Mouse (Mus musculus) testis, adult 2 months (tissue): ENCODE measurements at regions not wholly inside any gene's neighbourhood (a gene's known extent, or its start where the extent isn't known, plus 50 kb on each side); places are given as distances from the start of the nearest gene placed in this dataset.

Experiments used
- CTCF ChIP-seq: fragments of 200-500 bp; IDR thresholded peaks from 2 replicates; pipeline ENCODE4 v1.5.1; 2012; ENCODE audit warnings: low read depth, mild to moderate bottlenecking, inconsistent platforms, low read length, moderate library complexity; ENCODE audit not compliant: control insufficient read depth, insufficient read depth, insufficient replicate concordance
- POLR2A ChIP-seq: fragments of 200-500 bp; IDR thresholded peaks from 2 replicates; pipeline ENCODE4 v1.6.1; 2012; ENCODE audit warnings: low read depth, mild to moderate bottlenecking, inconsistent platforms, low read length, moderate library complexity; ENCODE audit not compliant: control insufficient read depth

DNA sequence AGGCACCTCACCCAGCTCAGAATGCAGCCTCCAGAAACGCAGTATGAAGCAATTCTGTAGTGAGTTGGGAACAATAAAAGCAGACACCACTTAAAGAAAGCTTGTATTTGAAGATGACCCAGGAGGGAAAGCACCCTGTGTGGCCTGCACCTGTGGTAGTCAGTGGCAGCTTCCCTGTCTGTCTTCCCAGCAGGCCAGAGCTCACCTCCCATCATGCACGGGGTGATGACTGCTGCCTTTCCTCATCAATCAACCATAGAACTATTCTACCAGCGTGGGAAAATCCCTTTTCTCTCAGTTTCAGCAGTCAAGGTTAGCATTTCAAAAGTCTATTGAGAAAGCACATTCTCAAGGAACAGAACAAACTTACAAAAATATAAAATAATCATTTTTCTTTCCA is 160.0 kb downstream of the Cog6 start:
- no peak for TF ChIP-seq POLR2A
- TF ChIP-seq CTCF, result no peak
